Mouse (Mus musculus) stomach, postnatal 0 days (tissue): ENCODE measurements at regions not wholly inside any gene's neighbourhood (a gene's known extent, or its start where the extent isn't known, plus 50 kb on each side); places are given as distances from the start of the nearest gene placed in this dataset.

Experiments
- CTCF ChIP-seq: IDR thresholded peaks from 2 replicates; pipeline ENCODE4 v1.5.1; 2016; ENCODE audit warnings: antibody characterized with exemption, low read depth, mild to moderate bottlenecking, moderate library complexity
- EP300 ChIP-seq: optimal IDR thresholded peaks from 2 replicates; pipeline ENCODE3; 2016; ENCODE audit warnings: antibody characterized with exemption

DNA sequence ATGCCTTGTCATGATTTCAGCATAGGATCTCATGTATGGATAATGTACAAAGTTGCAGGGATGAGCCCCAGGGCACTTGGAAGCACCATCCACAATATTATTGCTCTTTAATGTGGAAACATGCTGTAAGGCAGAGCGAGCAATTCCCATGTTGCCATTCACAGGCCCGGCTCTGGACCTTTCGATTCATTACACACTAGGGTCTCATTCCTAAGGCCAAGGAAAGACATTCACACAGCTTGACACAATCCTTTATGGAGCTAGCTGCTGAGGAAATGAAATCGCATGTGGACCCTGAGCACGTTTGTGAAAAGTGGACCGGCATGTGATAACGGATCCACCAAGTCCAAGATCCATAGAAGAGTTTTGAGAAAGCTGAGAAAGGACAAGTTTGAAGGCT lies 105.2 kb downstream of the Elovl4 start:
- TF ChIP-seq CTCF: no peak
- no peak for TF ChIP-seq EP300
